Mouse (Mus musculus): ENCODE data around the gene Igsf9.

The Igsf9 gene

DNA sequence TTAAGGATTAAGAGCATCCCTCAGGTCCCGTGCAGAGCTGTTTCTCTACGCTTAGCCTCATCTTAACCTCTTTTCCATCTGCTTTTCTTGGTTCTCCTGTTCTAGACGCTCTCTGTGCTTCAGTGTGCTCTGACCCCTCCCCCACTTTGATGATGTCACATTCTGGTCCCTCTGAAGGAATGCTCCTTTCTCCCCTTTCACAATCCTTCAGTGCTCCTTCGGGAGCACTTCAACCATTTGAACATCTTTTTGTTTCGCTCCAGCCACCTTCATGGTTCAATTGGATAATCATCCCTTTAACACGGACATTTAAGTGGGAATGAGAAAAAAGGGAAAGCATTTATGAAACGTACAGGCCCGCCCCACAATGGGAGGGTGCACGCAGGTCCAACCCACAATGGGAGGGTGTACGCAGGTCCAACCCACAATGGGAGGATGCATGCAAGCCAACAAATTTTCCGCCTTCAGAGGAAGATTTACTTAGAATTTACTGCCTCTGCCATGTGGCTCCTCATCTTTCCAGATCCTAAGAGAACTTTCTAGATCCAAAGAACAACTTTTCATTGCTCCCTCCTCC lies 13.2 kb upstream of the Igsf9 start:
- no peak for DNase-seq (ENCODE audit: low read depth, low spot score)

DNA sequence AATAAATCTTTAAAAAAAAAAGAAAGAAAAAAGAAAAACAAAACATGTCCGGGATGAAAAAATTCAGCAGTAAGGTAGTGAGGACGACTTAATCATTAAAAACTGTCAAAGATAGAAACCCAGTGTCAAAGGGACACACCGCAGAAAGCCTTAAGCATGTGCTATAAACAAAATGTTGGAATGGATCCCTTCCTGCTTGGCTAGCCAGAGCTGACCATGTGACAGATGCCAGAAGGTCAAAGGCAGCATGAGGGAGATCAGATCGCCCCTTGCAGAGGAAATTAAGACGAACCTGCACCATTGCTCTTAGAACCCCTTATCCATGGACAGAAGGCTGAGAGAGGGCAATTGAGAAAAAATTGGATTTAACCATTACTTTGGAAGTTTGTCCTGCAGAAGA lies 12.2 kb upstream of the Igsf9 start:
- no peak for DNase-seq (ENCODE audit: low read depth, low spot score)

DNA sequence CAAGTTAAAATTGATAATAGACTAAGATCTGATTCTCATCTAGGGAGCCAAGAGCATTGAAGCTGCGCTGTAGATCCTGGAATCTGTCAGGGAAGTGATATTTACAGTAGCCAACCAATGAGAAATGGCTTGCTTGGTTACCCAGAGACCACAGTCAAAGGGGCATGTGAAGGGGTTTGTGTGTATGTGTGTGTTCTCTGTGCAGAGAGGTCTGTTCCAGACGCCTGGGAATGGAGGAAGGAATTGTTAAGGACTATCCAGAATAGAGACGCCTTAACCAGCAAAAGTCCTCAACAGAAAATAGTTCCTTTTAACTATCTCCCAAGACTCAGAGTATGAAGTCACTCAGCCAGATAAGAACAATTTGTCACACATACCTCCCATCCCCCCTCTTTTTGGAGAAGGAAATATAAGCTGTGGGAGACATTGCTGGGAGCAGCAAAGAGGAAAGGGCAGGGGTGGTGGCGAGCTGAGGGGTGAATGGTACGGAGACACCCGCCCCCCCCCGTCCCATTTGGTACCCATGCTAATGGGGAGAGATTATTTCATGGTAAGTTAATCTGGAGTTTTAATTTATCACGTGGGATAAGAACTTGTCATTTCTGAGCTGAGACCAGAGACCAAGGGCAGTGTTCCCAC lies 11.7 kb upstream of the Igsf9 start:
- no peak for DNase-seq (ENCODE audit: low read depth, low spot score)

DNA sequence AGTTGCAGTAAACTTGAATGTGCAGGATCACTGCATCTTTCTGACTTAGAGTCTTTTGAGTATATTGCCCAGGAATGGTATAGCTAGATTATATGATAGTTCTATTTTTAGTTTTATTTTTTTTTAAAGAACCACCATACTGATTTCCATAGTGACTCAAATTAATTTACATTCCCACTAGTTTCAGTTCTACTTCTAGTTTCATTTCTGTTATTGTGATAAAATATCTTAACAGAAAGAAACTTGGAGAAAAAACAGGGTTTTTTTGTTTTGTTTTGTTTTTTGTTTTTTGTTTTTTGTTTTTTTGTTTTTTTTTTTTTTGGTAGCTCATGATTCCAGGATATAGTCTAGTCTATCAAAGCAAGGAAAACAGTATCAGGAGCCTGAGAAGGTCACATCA lies 8.7 kb upstream of the Igsf9 start:
- DNase-seq (ENCODE audit: low read depth, low spot score), result no peak

DNA sequence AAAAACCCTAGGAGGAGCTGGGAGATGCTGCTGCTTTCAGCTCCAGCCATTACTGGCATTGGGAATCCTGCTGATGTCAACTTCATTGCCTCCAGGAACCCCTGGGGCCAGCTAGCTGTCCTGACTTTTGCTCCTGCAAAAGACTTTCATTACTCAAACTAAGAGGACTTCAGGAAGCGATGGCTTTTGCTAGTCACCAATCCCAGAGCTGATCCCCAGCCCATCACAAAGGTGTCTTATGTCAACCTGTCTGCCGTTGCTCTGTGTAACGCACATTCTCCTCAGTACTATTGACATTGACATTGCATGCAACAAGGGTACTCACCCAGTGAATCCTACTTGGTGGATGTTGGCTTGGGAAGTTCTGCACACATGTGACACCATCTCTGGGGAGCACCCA lies 7.4 kb upstream of the Igsf9 start:
- DNase-seq (ENCODE audit: low read depth, low spot score), result no peak

DNA sequence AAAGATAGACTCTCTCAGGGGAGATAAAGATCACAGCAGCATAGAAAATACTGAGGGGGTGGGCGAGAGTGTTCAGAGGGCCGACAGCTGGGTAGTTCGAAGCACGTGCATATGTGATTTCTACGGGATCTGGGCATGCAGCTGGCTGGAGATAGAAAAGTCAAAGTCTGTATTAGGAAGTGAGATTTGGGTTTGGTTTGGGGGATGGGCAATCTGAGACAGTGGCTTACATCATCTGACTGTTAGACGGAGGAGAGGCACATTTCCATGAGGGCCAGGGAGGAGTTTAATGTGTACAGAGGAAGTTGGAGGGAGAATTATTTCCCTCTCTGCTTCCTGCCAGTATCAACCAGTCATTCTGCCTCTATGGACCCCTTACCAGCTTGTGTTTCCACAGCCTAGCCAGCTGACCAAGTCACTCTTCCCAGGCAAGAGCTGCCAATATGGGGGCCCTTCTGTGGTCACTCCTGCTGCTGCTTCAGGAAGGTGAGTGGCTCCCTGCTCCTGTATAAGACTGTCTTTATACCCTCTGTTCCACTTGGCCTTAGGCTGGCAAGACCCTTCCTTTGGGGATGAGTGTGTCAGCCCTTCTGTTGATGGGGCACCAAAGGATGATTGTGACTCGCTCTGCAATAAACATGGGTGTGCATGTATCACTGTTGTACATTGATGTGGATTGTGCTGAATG lies 6.4 kb upstream of the Igsf9 start, which contains the start of gene Slamf9:
Slamf9 (plus strand) TSS at position 305 of the 688 bp plus-strand sequence.
- peak; percentile 32 for DNase-seq (ENCODE audit: low read depth, low spot score)

DNA sequence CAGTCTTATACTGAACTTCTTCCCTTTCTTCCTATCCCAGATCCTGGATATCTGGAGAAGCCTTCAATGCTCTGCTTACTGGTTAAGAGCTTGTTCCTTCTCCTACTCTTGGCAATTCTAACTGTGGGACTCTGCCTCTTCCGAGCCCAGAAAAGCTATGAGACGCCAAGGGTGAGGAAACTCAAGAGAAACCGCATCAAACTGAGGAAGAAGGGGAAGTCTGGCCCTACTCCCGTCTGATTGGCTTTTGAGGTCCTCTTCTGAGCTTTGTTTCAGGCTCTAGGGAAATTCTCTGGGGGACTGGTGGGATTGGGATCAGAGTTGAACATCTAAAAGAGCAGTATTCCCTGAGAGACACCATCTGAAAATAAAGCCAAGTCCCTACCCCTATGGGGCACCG lies 3.6 kb upstream of the Igsf9 start:
- no peak for DNase-seq (ENCODE audit: low read depth, low spot score)

DNA sequence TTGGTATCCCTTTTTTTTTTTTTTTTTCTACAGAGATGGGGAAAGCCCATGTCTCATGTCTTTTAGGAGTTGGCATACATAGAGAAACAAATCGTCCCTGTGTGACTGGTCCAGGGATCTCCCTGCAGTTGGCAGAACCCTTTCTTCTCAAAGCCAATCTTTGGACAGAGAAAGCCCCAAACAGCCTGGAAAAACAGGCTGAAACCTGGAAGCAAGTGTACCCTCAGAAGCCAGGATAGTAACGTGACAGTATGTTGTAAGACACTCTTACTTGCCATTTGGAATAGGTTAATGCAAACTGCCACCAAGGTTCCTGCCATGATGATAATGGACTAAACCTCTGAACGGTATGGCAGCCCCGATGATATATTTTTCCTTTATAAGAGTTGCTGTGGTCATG lies 1.2 kb upstream of the Igsf9 start:
- no peak for DNase-seq (ENCODE audit: low read depth, low spot score)

DNA sequence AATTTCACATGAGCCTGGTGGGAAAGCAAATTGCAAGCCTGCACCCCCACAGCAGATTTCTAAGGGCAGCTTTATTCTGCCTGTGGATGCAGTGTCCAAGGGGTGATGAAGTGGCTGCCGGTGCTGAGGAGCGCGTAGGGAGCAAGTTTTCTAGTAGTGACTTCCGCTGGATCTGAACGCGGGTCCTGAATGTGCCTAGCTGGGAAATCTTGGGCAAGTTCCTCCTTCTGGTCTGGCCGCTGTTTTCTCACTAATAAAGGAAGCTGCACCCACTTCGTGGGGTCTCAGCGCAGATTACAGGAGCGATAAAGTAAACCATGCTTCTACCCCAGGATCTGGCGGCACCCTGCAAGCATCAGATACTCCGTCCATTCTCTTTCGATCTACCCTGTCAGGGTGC lies 477 bp upstream of the Igsf9 start:
- DNase-seq (ENCODE audit: low read depth, low spot score), result no peak

DNA sequence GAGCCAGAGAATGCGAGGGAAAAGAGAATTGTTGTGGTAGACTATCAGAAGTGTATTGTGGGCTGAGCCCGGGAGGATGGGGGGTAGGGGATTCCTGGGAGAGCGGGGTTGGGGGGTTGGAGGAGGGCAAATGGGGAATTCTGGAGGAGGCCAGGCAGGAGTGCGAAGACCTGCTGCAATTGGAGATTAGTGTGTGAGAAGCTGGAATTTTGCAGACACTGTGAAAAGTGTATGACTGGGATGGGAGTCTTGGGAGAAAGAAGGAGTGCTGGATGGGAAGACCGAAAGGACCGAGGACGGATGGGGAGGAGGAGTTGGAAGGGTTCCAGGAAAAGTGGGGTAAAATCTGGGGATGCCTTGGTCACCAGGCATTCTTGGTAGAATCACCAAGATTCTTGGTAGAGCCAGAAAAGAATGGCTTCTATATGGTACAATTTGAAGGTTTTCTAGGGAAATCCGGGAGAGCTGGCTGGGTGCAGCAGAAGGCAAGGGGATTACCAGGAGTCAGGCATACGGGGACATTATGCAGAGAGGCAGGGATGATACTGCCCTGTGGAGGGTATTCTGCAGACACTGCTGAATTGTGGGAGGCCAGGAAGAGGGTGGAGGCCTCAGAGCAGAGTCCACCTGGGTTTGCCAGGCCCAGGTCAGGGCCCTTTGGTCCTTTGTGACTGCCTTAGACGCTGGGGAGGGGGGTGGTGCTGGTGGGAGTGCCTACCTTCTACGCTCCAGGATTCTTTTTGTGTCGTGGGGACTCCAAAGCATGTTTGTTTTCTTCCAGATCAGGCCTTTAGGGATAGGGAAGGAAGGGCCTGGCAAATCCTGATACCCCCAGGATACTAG lies 1.2 kb downstream of the Igsf9 start:
- DNase-seq (ENCODE audit: low read depth, low spot score), result no peak

DNA sequence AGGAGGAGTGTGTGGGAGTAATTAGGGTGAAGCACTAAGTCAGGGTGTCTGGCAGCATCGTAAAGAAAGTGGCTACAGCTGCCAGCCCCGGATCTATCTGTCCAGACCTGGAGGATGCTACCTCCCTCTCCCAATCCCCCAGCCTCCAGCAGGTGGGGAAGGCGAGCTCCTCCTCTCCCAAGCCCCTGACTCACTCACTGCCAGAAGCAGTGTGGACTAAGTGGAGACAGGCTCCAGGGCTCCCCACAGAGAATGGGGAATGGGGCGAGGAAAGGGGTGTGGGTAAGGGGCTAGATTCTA lies 1.7 kb downstream of the Igsf9 start:
- no peak for DNase-seq (ENCODE audit: low read depth, low spot score)

DNA sequence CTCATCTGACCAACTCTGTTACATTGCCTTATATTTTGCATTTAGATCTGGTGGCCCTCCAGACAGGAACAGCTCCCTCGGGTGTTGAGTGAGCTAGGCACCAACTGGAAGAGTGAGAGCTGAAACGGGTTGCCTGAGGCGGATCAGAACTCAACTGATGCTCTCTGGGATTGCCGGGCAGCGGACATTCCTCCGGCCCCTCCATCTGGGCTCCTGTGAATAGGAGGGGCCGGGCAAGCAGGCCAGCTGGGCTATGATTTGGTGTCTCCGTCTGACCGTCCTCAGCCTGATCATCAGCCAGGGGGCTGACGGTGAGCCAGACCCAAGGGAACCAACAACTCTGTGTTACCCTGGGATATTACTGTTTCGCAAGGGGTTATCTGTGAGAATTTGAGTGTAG lies 2.6 kb downstream of the Igsf9 start:
- no peak for DNase-seq (ENCODE audit: low read depth, low spot score)

DNA sequence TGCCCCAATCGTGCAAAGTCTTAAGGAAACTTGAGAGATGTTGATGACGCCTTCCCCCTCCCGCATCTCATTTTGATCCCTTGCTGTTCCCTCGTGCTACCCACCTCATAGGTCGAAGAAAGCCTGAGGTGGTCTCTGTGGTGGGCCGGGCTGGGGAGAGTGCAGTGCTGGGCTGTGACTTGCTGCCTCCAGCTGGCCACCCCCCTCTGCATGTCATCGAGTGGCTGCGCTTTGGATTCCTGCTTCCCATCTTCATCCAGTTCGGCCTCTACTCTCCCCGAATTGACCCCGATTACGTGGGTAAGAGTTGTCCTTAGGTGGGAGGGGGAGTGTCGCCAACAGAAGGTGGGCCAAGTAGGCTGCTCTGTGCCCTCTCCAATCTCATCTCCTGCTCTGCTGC lies 3.1 kb downstream of the Igsf9 start:
- no peak for DNase-seq (ENCODE audit: low read depth, low spot score)

DNA sequence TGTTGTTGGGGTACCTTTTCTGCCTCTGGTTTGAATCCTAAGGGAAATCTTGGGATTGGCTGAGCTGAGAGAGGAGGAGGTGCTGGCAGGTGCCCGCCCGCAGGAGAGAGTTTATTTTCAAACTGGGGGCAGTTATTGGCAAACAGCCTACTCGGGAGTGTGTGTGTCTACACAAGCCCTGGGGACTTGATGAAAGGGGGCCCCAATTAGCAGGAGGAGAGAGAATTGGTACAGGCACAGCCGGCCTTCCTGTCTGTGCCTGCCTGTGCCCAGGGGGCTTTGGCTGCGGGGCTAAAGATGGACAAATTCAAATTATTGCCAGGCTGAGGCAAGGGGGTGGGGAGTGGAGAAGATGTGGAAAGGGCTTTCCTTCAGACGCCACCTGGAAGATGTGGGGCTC lies 4.2 kb downstream of the Igsf9 start:
- no peak for DNase-seq (ENCODE audit: low read depth, low spot score)

DNA sequence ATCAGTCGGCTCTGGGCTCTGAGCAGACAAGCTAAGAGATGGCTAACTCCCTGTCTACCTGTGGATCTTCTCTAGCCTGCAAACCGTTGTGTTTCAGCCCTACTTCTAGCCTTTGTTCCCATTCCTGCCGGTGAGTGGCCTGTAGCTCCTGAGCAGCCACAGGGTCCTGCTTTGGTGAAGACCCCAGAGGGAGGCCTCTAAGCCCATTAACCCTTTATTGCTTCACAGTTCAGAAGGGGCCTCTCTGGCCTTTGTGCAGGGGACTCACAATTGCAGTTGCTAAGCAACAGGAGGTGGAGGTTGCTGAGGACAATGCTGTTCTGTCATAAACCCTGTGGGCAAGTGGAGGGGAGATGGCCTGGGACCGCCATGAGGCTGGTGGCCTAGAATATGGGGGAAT lies 4.6 kb downstream of the Igsf9 start:
- DNase-seq (ENCODE audit: low read depth, low spot score), result no peak

DNA sequence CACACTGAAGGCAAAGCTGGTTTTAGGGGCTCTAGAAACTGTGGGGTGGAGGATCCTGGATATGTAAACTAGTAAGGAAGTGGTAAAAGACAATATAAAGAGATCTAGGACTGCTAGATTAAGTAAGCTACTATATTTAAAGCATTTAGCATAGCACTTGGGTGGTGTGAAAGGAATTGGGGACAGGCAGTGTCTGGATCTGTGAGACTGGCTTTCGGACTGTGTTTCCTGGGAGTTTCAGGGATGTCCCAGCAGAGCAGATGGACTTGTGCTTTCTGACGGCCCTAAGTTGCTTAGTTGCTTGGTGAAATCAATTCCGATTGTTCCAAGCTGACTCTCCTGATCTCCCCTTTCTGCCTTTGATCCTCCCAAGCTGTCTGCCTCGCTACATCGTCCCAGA lies 5.1 kb downstream of the Igsf9 start:
- DNase-seq (ENCODE audit: low read depth, low spot score), result no peak

DNA sequence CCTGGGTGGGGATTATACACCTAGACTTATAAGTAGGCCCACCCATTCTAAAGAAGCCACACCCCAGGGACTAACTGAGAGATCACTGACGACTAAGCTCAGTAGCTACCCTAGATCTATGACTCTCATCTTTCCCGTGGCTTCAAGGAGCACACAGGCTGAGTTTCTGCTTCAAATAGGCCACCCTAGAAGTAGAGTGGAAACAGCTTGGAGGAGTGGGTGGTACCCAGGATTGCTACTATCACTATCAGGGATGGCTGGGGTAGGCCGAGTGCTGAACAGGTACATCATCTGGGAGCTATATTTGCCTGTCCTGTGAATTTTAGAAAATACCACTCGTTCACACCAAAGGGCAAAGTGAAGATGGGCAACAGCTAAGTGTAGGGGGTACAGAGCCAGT lies 6.3 kb downstream of the Igsf9 start:
- DNase-seq (ENCODE audit: low read depth, low spot score), result no peak

DNA sequence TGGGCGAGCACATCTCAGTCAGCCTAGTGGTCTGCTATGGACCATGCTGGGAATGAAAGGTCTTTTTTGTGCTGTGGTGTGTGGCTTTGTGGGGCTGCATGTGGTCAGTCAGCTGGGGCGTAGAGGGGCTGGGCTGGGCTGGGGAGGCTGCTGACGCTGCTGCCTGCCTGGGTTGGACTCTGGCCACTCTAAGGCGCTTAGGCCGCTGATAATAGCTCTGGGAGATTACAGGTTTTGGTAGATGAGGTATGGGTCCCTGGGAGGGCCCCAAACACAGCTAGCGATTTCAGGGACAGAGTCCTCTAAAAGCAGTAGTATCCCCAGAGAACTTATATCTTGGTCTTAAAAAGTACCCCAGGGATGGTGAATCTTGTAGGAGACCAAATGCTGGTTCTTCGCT lies 7.2 kb downstream of the Igsf9 start:
- no peak for DNase-seq (ENCODE audit: low read depth, low spot score)

DNA sequence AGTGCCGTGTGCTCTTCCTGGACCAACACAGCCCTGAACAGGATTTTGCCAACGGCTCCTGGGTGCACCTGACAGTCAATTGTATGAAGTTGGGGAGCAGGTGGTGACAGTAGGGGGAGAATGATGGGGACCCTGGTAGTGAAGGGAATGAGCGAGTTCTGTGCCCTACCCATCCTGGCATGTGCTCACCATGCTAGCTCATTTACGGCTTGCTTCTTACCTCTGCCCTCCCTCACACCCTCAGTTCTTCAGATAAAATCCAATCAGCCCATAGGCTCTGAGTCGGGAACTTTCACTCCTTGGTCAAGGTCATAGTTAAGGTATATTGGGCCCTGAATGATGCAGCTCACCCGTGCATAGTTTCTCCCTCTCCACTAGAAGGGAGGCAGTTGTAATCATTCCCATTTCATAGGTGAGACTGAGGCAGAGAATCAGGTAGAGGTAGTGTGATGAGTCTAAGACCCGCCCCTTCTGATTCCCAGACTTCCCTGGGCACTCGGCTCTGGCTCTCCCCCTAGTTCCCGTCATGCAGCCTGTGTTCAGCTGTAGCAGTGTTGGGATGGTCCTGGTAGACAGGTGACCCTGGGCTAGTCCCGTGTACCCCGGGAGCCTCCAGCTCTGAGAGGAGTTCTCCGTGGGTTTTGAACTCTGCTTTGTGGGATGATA lies 8.1 kb downstream of the Igsf9 start:
- DNase-seq (ENCODE audit: low read depth, low spot score), result no peak

DNA sequence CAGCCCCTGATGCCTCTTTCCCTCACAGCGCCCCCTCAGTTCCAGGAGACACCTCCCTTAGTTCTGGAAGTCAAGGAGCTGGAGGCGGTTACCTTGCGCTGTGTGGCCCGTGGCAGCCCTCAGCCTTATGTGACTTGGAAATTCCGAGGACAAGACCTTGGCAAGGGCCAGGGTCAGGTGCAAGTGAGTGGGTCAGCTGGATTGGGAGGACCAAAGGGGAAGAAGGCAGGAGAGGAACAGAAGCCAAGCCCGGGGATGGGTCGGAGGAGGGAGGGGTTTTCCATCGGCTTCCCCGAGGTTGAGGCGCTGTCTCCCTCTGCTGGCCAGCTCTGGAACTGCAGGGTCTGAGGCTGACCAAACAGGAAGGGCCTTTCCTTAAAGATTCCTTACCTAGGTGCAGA lies 8.7 kb downstream of the Igsf9 start:
- DNase-seq (ENCODE audit: low read depth, low spot score), result peak; percentile 58

DNA sequence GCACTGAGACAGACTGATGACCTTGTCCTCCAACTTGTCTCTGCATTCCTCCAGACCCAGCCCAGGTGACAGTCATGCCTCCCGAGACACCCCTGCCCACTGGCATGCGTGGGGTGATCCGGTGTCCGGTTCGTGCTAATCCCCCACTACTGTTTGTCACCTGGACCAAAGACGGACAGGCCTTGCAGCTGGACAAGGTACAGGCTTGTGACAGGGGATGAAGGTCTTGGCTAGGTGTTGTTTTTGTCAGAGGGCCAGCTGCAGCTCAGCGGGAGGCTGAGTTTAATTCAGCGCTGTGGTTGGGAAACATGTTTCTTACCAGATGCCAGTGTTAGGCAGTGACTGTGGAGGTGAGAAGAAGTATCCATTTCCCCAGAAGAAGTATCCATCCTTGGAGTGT lies 10.5 kb downstream of the Igsf9 start:
- no peak for DNase-seq (ENCODE audit: low read depth, low spot score)

DNA sequence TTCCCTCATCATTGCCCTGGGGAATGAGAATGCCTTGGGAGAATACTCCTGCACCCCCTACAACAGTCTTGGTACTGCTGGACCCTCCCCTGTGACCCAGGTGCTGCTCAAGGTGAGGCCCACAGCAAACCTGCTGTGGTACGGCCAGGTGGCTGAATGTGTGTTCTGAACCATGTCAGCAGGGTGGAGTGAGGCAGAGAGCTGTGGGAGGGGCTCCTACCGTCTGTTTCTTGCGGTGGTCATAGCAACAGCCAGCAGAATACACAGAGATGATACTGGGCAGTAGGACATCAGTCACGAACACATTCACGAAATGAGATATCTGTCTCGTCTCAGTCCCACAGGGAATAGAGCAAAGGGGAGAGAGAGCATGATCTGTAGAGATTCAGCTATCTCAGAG lies 11.9 kb downstream of the Igsf9 start:
- no peak for DNase-seq (ENCODE audit: low read depth, low spot score)
